Comparison of ENCODE assay signal across 12 mouse cellular contexts in genomic region chr2:152393225-152394017, GRCm38 (mm10). TPM values are rescaled to one million over a fixed set of nuclear protein-coding genes. Genes with fewer than 3 reads are reported as not detected.
A peak's percentile ranks its signal among the peaks of the same experiment; 100 is the strongest.
DNase-seq lines count a peak whose midpoint lies in the region; ATAC-seq lines count a peak whose summit lies in the region.
"Had no signal": no experiment of that assay in that cellular context is flagged by ENCODE, and none has a peak within 500 bp of the region (broad histone marks: within the 10 kb centered on the region; RNA-seq: fewer than 3 reads in every experiment).

No protein-coding gene starts in this region.

- H3K4me2 ChIP-seq in hindbrain, embryonic 16.5 days (ENCODE audit: low read length), result peak overlapping the region; percentile 92
- H3K4me2 ChIP-seq in neural tube, embryonic 14.5 days (ENCODE audit: low read depth, low read length), result peak overlapping the region; percentile 90

- H3K36me3 ChIP-seq in hindbrain, embryonic 16.5 days (ENCODE audit: control insufficient read depth, insufficient read depth, low read length), result no peaks in the 10 kb centered on the region
- H3K36me3 ChIP-seq in neural tube, embryonic 14.5 days (ENCODE audit: control insufficient read depth, insufficient read depth, low read length), result no peaks in the 10 kb centered on the region

- peak; percentile 27 for DNase-seq in cerebellum, adult 11-12 months
- DNase-seq in cerebellum, adult 9-10 months, result no peak
- peak; percentile 27 for DNase-seq in kidney, postnatal 10 days
- no peak for DNase-seq in kidney, adult 8-10 months
- no peak for DNase-seq in spleen, postnatal 4 days (ENCODE audit: low spot score in 2 of 2)
- DNase-seq: liver had no signal

- H3K9me3 ChIP-seq in hindbrain, embryonic 16.5 days (ENCODE audit: control insufficient read depth, low read length), result no peaks in the 10 kb centered on the region
- H3K9me3 ChIP-seq in neural tube, embryonic 14.5 days (ENCODE audit: control insufficient read depth, low read length), result no peaks in the 10 kb centered on the region

- 57% methylated on average over 9 of the region's 9 CpGs for WGBS in hindbrain, embryonic 16.5 days
- 59% methylated on average over 9 of the region's 9 CpGs for WGBS in neural tube, embryonic 14.5 days

- no peak overlapping the region for H3K27ac ChIP-seq in hindbrain, embryonic 16.5 days (ENCODE audit: low read depth, low read length)
- H3K27ac ChIP-seq in neural tube, embryonic 14.5 days (ENCODE audit: low read depth, low read length), result no peak overlapping the region

- peaks cover 26% of the 10 kb centered on the region for H3K4me1 ChIP-seq in hindbrain, embryonic 16.5 days (ENCODE audit: control insufficient read depth, insufficient read depth, low read depth, low read length)
- H3K4me1 ChIP-seq in neural tube, embryonic 14.5 days (ENCODE audit: control insufficient read depth, insufficient read depth, low read length), result peaks cover 25% of the 10 kb centered on the region

- H3K9ac ChIP-seq in hindbrain, embryonic 16.5 days (ENCODE audit: low read depth, low read length), result no peak overlapping the region
- H3K9ac ChIP-seq in neural tube, embryonic 14.5 days (replicated peaks; ENCODE audit: low read depth, low read length), result no peak overlapping the region

- H3K27me3 ChIP-seq in hindbrain, embryonic 16.5 days (replicated peaks; ENCODE audit: control insufficient read depth, insufficient read depth, low read length), result no peaks in the 10 kb centered on the region
- H3K27me3 ChIP-seq in neural tube, embryonic 14.5 days (ENCODE audit: control insufficient read depth, insufficient read depth, low read length), result no peaks in the 10 kb centered on the region

- no peak for ATAC-seq in hindbrain, embryonic 16.5 days
- ATAC-seq in neural tube, embryonic 14.5 days (ENCODE audit: low read depth), result no peak
- no peak for ATAC-seq in megakaryocyte, adult 5-6 weeks (ENCODE audit: poor library complexity, severe bottlenecking)

- H3K4me3 ChIP-seq in hindbrain, embryonic 16.5 days (ENCODE audit: low read length), result no peak overlapping the region
- H3K4me3 ChIP-seq in neural tube, embryonic 14.5 days (ENCODE audit: low read depth, low read length), result 0 out of 2 replicates have a peak overlapping the region, but pooled peaks have one; percentile 1
- H3K4me3 ChIP-seq: myocyte had no signal

RNA-seq across cellular contexts. Expression of gene Sox12, which starts 4.4 kb away (rescaled TPM):
- 10.5 and 11.8 TPM in 2 replicates for polyA plus RNA-seq in hindbrain, embryonic 16.5 days (2015; fragmentation: Nextera tagmentation; extraction: Ambion mirVana)
- polyA plus RNA-seq in neural tube, embryonic 14.5 days (2014; fragmentation: Nextera tagmentation; extraction: Ambion mirVana), result 19.2 and 19.7 TPM in 2 replicates
- 0.27 and 0.60 TPM in 2 replicates for total RNA-seq in megakaryocyte, adult 5-6 weeks (2015)
- total RNA-seq in megakaryocyte, adult 5-6 weeks (2017), result 0.12 and 0.15 TPM in 2 replicates

RNA-seq across cellular contexts. Expression of gene Nrsn2, which starts 17.0 kb away (rescaled TPM):
- 72.0 and 74.0 TPM in 2 replicates for polyA plus RNA-seq in hindbrain, embryonic 16.5 days (2015; fragmentation: Nextera tagmentation; extraction: Ambion mirVana)
- polyA plus RNA-seq in neural tube, embryonic 14.5 days (2014; fragmentation: Nextera tagmentation; extraction: Ambion mirVana), result 42.9 and 54.4 TPM in 2 replicates
- total RNA-seq in megakaryocyte, adult 5-6 weeks (2015), result not detected in 2 replicates
- total RNA-seq in megakaryocyte, adult 5-6 weeks (2017), result not detected in 2 replicates
- total RNA-seq: hematopoietic stem cell, adult 5-6 weeks had no signal
- polyA plus RNA-seq: myocyte; spleen, adult 2 months had no signal

RNA-seq across cellular contexts. Expression of gene Zcchc3, which starts 21.4 kb away (rescaled TPM):
- polyA plus RNA-seq in hindbrain, embryonic 16.5 days (2015; fragmentation: Nextera tagmentation; extraction: Ambion mirVana), result 12.5 and 13.8 TPM in 2 replicates
- polyA plus RNA-seq in neural tube, embryonic 14.5 days (2014; fragmentation: Nextera tagmentation; extraction: Ambion mirVana), result 14.5 and 18.0 TPM in 2 replicates
- 0.98 and 1.9 TPM in 2 replicates for total RNA-seq in megakaryocyte, adult 5-6 weeks (2015)
- total RNA-seq in megakaryocyte, adult 5-6 weeks (2017), result 2.1 and 2.6 TPM in 2 replicates
- polyA plus RNA-seq: myocyte had no signal

RNA-seq across cellular contexts. Expression of gene 6820408C15Rik, which starts 22.0 kb away (rescaled TPM):
- 3.1 and 4.1 TPM in 2 replicates for polyA plus RNA-seq in hindbrain, embryonic 16.5 days (2015; fragmentation: Nextera tagmentation; extraction: Ambion mirVana)
- polyA plus RNA-seq in neural tube, embryonic 14.5 days (2014; fragmentation: Nextera tagmentation; extraction: Ambion mirVana), result 0.87 and 0.99 TPM in 2 replicates
- total RNA-seq in megakaryocyte, adult 5-6 weeks (2015), result not detected in 2 replicates
- total RNA-seq in megakaryocyte, adult 5-6 weeks (2017), result not detected in 2 replicates
- total RNA-seq: hematopoietic stem cell, adult 5-6 weeks had no signal
- polyA plus RNA-seq: myocyte had no signal

RNA-seq across cellular contexts. Expression of gene Trib3, which starts 49.6 kb away (rescaled TPM):
- polyA plus RNA-seq in hindbrain, embryonic 16.5 days (2015; fragmentation: Nextera tagmentation; extraction: Ambion mirVana), result 2.1 and 2.2 TPM in 2 replicates
- polyA plus RNA-seq in neural tube, embryonic 14.5 days (2014; fragmentation: Nextera tagmentation; extraction: Ambion mirVana), result 1.1 and 1.6 TPM in 2 replicates
- total RNA-seq in megakaryocyte, adult 5-6 weeks (2015), result 0.16 and 1.3 TPM in 2 replicates
- 1.1 TPM in 1 of 2 replicates, not detected in the other for total RNA-seq in megakaryocyte, adult 5-6 weeks (2017)

Comparison
In these comparisons a context has a peak if more than half of its experiments do, and no peak if none do; other contexts are left out.
1. DNase-seq: peak in cerebellum, adult 11-12 months (single experiment) and kidney, postnatal 10 days (single experiment); none in cerebellum, adult 9-10 months (single experiment), kidney, adult 8-10 months (0 of 2) and spleen, postnatal 4 days (0 of 2).